Mouse (Mus musculus): ENCODE measurements at regions not wholly inside any gene's neighbourhood (a gene's known extent, or its start where the extent isn't known, plus 50 kb on each side); places are given as distances from the start of the nearest gene placed in this dataset.

DNA sequence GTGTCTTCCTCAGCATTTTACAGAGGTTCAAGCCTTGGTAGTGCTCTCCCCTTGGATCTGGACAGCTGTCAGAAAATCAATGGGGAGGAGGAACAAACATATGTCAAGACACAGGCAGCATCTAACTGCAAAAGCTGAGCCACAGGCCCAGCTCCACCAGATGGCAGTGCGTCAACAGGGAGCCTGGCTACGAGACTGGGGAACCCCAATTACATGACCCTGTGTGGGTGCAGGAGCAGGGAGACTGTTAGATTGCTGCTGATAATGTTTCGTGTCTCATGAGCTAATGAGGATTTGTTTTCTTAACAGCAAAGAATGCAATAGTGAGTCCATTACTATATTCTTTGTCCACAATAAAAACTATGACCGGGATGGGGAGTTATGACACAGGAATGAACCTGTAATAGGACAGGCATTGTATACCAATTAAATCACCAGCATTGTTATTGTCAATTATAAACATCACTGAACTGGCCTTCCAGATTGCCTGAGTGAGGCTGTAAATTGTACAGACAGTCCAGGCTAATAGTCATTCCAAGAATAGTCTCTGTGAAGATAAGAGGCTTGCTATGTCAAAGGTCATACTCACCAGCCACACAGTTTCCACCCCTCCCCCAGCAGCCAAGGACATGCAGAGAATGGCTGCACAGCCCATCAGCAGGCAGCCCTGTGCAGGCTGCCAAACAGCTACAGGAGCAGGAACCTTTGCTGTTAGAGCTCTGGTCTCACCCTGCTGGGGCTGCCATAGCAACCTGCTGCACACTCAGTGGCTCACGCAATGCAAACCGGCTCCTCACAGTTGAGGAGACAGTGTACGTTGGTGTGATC lies 58.8 kb upstream of the Barx2 start:
- ATAC-seq (ENCODE audit: insufficient read depth, low FRiP score, low read depth) = peak; percentile 88; the same call in 1 of the 2 replicates
- H3K9me3 ChIP-seq = no peaks in the 10 kb centered on the region
- no peak overlapping the region for H3K4me3 ChIP-seq (replicated peaks)
- H3K4me1 ChIP-seq = peaks cover 4% of the 10 kb centered on the region
- H3K27me3 ChIP-seq (replicated peaks) = no peaks in the 10 kb centered on the region
- H3K27ac ChIP-seq = no peak overlapping the region
- H3K9ac ChIP-seq = no peak overlapping the region
- H3K36me3 ChIP-seq = no peaks in the 10 kb centered on the region
- H3K4me2 ChIP-seq = peak overlapping the region; percentile 15; the same call in 1 of the 2 replicates
- whole genome bisulfite sequencing = 14% methylated on average over 7 of the region's 7 CpGs

DNA sequence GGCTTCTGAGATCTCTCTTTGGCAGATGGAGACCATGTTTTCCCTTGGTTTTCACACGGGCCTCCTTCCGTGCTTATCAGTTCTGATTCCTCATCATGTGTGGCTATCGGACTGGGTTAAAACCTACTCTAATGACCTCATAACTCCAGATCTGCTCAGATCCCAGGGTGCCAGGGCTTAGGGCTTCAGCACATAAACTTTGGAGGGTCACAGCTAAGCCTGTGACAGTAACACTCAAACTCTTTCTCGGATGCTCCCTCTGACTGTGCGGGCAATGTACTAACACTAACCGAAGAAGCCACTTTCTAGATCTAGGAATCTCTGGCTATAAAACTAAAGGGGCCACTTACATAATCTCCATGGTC lies 59.3 kb upstream of the Barx2 start:
- Histone ChIP-seq H3K4me2 (peak overlapping the region; percentile 15; the same call in 1 of the 2 replicates), H3K27ac (no peak overlapping the region), H3K9me3 (no peaks in the 10 kb centered on the region), H3K4me1 (peaks cover 4% of the 10 kb centered on the region), H3K9ac (no peak overlapping the region), H3K4me3 (replicated peaks) (no peak overlapping the region), H3K36me3 (no peaks in the 10 kb centered on the region), H3K27me3 (replicated peaks) (no peaks in the 10 kb centered on the region)
- 54% methylated on average over 6 of the region's 6 CpGs for WGBS
- 0 out of 2 replicates have a peak, but pooled peaks have one; percentile 31 for ATAC-seq (ENCODE audit: insufficient read depth, low FRiP score, low read depth)

DNA sequence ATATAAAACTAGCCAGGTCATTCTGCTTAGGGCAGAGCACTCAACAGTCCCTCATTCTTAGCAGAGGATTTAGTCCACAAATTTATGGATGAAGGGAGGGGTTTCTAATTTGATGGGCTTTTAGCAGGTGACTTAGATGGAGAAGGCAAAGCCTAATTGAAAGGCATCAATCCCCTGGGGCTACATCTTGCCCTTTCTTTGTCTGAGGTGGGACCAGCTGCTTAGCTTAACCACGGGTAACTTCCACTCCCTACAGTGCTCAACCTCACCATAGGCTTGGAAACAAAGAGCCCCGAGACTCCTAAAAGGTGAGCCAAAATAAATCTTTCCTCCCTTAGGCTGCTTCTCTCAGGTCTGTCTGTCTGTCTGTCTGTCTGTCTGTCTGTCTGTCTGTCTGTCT lies 62.9 kb upstream of the Barx2 start:
- no peak overlapping the region for H3K4me3 ChIP-seq (replicated peaks)
- H3K36me3 ChIP-seq = no peaks in the 10 kb centered on the region
- no peaks in the 10 kb centered on the region for H3K27me3 ChIP-seq (replicated peaks)
- H3K9ac ChIP-seq = no peak overlapping the region
- 65% methylated on average over 2 of the region's 2 CpGs for WGBS
- no peak for ATAC-seq (ENCODE audit: insufficient read depth, low FRiP score, low read depth)
- H3K9me3 ChIP-seq = no peaks in the 10 kb centered on the region
- no peak overlapping the region for H3K27ac ChIP-seq
- peaks cover 4% of the 10 kb centered on the region for H3K4me1 ChIP-seq
- H3K4me2 ChIP-seq = no peak overlapping the region

DNA sequence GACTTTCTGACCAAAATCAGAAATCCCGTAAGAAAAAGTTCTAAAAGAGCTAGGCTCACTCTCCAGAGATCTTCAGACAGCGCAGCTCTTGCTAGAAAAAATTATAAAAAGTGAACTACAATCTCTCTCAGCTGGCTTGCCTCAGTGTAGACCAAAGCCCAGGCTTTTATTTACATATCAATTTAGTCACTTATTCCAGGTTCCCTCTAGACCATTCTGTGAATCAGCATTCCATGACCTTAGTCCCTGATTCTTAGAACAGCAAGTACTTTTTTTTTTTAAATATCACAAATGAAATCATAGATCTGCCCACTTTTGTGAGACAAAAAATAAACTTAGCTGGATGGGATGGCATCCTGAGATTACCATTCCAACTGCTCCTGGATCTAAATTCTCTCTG lies 64.8 kb upstream of the Barx2 start:
- no peak overlapping the region for H3K4me2 ChIP-seq
- 89% methylated on average over 2 of the region's 2 CpGs for WGBS
- no peaks in the 10 kb centered on the region for H3K4me1 ChIP-seq
- H3K27me3 ChIP-seq (replicated peaks) = no peaks in the 10 kb centered on the region
- no peak overlapping the region for H3K4me3 ChIP-seq (replicated peaks)
- H3K27ac ChIP-seq = no peak overlapping the region
- no peaks in the 10 kb centered on the region for H3K36me3 ChIP-seq
- ATAC-seq (ENCODE audit: insufficient read depth, low FRiP score, low read depth) = no peak
- H3K9me3 ChIP-seq = no peaks in the 10 kb centered on the region
- H3K9ac ChIP-seq = no peak overlapping the region

DNA sequence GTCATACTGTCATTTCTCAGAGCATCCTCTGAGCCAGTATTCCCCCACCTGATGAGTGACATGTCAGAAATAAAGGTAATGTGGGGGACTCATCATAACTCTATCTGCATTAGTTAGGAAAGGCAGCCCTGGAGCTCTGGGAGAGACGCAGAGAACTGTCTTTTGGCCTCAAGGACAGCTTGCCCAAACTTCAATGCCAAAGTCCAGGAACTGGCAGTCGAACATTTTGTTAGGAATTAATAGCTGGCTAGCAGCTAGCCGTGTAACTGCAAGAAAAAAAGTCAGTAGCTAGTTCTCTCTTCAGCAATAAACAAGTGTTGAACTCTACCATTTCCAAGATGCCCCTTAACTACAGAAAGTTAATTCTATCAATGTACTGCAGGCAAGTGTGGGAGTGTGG lies 65.9 kb upstream of the Barx2 start:
- WGBS = 76% methylated on average over 3 of the region's 3 CpGs
- Histone ChIP-seq H3K4me1 (no peaks in the 10 kb centered on the region), H3K4me2 (no peak overlapping the region), H3K27ac (no peak overlapping the region), H3K4me3 (replicated peaks) (no peak overlapping the region), H3K9ac (no peak overlapping the region), H3K9me3 (no peaks in the 10 kb centered on the region), H3K27me3 (replicated peaks) (no peaks in the 10 kb centered on the region), H3K36me3 (no peaks in the 10 kb centered on the region)
- no peak for ATAC-seq (ENCODE audit: insufficient read depth, low FRiP score, low read depth)

DNA sequence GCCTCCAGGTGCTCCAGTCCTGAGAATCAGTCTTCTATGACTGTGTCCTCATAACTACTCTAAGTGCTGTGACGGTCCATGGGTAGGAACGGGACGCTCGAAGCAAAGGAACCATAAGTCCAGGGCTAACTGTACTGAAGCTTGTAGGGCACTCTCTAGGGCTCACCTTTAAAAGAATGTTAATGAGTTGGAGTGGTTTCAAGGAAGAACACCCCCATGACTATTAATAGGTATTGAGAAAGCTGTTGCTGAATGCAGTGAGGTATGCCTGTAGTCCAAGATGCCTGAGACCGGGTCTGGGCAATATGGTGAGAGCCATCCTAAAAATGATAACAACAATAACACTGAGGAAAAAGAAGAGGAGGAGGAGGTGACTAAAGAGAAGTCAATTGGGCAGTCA lies 67.2 kb upstream of the Barx2 start:
- 91% methylated on average over 5 of the region's 5 CpGs for WGBS
- Histone ChIP-seq H3K4me3 (replicated peaks) (no peak overlapping the region), H3K4me1 (no peaks in the 10 kb centered on the region), H3K4me2 (no peak overlapping the region), H3K27ac (no peak overlapping the region), H3K9me3 (no peaks in the 10 kb centered on the region), H3K9ac (no peak overlapping the region), H3K36me3 (no peaks in the 10 kb centered on the region), H3K27me3 (replicated peaks) (no peaks in the 10 kb centered on the region)
- no peak for ATAC-seq (ENCODE audit: insufficient read depth, low FRiP score, low read depth)

DNA sequence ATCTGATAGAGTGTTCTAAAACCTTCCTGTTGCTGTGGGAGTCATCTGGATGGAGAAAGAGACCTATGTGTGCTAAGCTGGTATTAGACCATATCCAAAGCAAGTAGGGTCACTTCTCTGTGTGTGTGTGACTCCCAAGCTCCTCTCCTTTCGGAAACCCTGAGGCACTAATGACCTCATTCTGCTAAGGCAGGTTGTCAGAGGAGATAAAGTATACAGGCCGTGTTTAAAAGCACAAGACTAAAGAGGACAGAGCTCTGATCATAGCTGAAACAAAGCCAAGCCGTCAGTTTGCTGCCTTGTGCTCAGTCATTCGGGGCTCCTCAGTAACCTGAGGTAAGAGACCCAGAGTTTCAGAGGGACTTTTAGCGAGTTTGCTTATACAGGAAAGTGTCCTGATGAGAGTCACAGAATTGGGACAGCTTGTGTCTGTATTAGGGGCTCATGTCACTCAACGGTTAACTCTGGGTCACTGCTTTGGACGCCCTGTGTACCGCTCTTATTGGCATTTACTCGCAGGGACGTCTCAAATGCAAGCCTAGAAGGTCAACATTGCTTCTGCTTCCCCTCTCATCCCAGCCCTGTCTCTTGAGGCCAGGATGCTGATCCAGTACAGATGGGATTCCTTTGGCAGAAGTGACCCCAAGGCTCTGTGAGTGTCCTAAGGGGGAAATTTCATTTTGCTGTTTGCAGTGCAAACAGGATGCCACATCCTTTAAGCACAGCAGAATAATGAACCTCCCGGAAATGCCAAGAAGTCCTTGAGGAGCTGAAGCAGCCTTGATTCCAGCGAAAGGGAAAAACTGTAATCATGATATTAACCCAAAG lies 70.7 kb upstream of the Barx2 start:
- H3K36me3 ChIP-seq = no peaks in the 10 kb centered on the region
- H3K4me2 ChIP-seq = no peak overlapping the region
- 44% methylated on average over 12 of the region's 12 CpGs for WGBS
- H3K9ac ChIP-seq = no peak overlapping the region
- ATAC-seq (ENCODE audit: insufficient read depth, low FRiP score, low read depth) = no peak
- H3K9me3 ChIP-seq = no peaks in the 10 kb centered on the region
- no peaks in the 10 kb centered on the region for H3K4me1 ChIP-seq
- H3K4me3 ChIP-seq (replicated peaks) = no peak overlapping the region
- no peaks in the 10 kb centered on the region for H3K27me3 ChIP-seq (replicated peaks)
- no peak overlapping the region for H3K27ac ChIP-seq

DNA sequence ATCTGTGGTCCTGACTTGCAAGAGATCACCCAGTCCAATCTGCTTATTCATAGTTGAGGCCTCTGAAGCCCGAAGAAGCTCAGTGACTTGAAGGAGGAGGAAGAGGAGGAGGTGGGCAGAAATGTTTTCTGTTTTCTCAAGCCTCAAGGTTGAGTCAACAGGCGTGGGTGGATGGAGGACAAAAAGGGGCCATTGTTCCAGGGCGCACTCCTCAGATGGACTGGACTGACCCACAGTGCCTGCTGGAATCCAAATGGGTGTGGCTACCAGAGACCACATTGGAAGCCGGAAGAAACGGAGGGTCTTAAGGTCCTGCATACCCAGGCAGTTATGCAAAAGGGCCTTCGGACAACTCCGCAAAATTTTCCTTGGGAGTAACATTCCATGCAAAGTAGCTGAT lies 75.6 kb upstream of the Barx2 start:
- Histone ChIP-seq H3K4me2 (no peak overlapping the region), H3K9me3 (no peaks in the 10 kb centered on the region), H3K36me3 (no peaks in the 10 kb centered on the region), H3K4me1 (no peaks in the 10 kb centered on the region), H3K27ac (no peak overlapping the region), H3K4me3 (replicated peaks) (no peak overlapping the region), H3K27me3 (replicated peaks) (no peaks in the 10 kb centered on the region), H3K9ac (no peak overlapping the region)
- 69% methylated on average over 7 of the region's 7 CpGs for WGBS
- no peak for ATAC-seq (ENCODE audit: insufficient read depth, low FRiP score, low read depth)

DNA sequence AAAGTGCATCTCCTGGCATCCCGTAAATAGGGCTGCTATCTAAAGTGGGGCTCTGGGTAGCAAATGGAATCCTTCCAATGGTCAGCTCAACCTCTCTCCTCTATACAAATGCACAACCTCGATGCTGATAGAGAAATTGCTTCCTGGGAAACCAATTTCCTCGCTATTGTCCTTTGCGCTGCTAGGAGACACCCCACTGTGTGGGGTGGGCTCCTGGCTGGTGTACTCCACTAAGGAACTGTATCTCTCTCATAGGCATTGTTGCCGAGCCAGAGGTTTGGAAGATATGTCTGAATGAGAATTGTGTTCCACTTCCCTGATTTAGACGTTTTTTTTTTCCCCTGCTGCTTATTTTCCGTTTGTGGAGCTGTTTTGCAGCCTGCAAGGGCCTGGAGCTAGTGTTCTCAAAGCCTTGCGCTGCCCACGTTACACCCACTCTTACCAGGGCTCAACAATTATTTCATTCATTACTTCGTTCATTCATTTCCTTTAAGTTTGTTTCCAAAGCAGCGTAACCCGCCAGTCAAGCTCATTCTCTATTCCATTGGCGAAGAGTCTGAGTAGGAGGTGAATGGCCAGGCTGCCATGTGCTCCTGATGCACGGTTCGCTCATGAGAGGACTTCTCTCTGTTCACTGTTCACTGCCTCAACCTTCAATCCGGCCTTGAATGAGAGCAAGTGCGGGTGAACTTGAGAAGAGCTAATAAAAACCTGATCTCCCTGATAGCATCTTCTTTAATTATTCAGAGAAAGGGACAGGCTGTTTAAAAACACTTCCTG lies 76.5 kb upstream of the Barx2 start:
- no peak overlapping the region for H3K4me3 ChIP-seq (replicated peaks)
- H3K27me3 ChIP-seq (replicated peaks) = no peaks in the 10 kb centered on the region
- no peak overlapping the region for H3K4me2 ChIP-seq
- ATAC-seq (ENCODE audit: insufficient read depth, low FRiP score, low read depth) = no peak
- no peak overlapping the region for H3K9ac ChIP-seq
- WGBS = 68% methylated on average over 17 of the region's 17 CpGs
- no peaks in the 10 kb centered on the region for H3K4me1 ChIP-seq
- no peak overlapping the region for H3K27ac ChIP-seq
- no peaks in the 10 kb centered on the region for H3K9me3 ChIP-seq
- H3K36me3 ChIP-seq = no peaks in the 10 kb centered on the region

DNA sequence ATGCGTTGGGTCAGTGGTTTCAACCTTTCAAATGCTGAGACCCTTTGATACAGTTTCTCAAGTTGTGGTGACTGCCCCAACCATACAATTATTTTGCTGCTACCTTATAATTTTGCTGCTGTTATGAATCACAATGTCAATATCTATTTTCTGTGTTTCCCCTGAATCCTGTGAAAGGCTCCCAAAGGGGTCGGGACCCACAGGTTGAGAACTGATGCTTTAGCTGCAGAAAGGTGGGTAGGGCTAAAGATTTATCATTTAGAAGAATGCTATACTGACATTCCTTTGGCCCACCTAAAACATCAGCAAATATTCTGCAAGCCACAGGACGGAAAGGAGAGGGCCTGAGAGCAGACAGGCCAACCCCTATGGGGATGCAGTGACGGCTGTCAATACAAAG lies 77.2 kb upstream of the Barx2 start:
- Histone ChIP-seq H3K4me3 (replicated peaks) (no peak overlapping the region), H3K36me3 (no peaks in the 10 kb centered on the region), H3K4me1 (no peaks in the 10 kb centered on the region), H3K9me3 (no peaks in the 10 kb centered on the region), H3K27me3 (replicated peaks) (no peaks in the 10 kb centered on the region), H3K9ac (no peak overlapping the region), H3K4me2 (no peak overlapping the region), H3K27ac (no peak overlapping the region)
- 78% methylated on average over 4 of the region's 4 CpGs for WGBS
- no peak for ATAC-seq (ENCODE audit: insufficient read depth, low FRiP score, low read depth)

DNA sequence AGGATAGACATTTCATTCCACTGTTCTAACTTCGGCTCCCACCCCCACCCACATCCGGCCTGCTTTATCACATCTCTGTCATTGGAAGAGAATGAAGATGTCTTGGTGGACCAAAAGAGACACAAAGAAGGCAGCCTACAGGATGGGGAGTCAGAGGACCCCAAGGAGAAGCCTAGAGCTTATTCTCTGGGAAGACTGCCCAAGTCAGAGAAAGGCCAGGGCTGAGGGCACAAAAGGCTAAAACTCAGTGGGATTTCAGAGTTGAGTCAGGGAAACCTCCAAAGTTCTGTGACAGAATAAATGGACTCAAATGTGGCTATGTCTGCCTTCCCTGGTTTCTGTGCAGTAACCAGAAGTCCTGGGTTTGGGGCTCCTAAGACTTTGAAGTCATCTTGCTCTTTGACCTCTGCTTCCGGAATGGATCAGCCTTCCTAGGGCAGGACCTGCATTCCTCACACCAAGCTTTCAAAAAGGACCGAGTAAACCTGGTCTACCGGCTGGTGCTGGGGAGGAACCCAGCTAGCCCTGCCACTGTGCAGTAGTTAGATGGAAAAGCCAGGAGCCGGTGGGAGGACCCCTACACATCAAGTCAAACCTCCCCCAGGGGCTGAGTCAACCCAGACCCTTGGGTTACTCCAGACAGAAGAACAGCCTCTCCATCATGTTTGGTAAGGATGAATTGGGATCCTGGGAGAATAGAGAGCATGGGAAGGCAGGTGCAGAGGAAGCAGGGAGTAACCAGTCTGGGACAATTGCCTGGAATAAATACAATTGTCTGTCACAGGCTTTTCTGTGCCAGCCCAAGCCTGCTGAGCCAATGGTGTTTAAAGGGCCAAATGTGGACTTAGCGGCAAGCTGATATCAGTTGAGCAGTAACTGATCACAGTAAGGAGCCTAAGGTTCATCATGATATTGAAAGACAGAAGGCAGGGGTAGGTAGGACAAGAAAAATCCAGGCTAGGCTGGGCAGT lies 80.7 kb upstream of the Barx2 start:
- Histone ChIP-seq H3K9ac (no peak overlapping the region), H3K9me3 (no peaks in the 10 kb centered on the region), H3K4me1 (peaks cover 14% of the 10 kb centered on the region), H3K4me2 (no peak overlapping the region), H3K27ac (no peak overlapping the region), H3K36me3 (no peaks in the 10 kb centered on the region), H3K4me3 (replicated peaks) (no peak overlapping the region), H3K27me3 (replicated peaks) (no peaks in the 10 kb centered on the region)
- WGBS = 62% methylated on average over 7 of the region's 7 CpGs
- no peak for ATAC-seq (ENCODE audit: insufficient read depth, low FRiP score, low read depth)
